Mouse (Mus musculus) CD4-positive, CD25-positive, alpha-beta regulatory T cell, adult 9 weeks (primary cell): Measurements from ENCODE around the gene Rufy3. TPM values are rescaled to one million over a fixed set of nuclear protein-coding genes. Genes with fewer than 3 reads are reported as not detected.

Source experiments
- polyA plus RNA-seq: library from polyadenylated mRNA; unstranded; fragments of 100-300 nt; shearing (Covaris generic); gene quantifications from one replicate; pipeline ENCODE4 v1.2.1, GENCODE M21; 2017

Gene Rufy3
- polyA plus RNA-seq = 0.93 TPM

GRCm38 (mm10) chr5:88564501-88565147, at the start of gene Rufy3:
Gene Rufy3, plus strand, starts transcription at chr5:88565040.

GRCm38 (mm10) chr5:88527657-88528056, 37.2 kb upstream of the Rufy3 start, which contains the start of gene Jchain:
Gene Jchain, minus strand, starts transcription at chr5:88527891.

GRCm38 (mm10) chr5:88554086-88554886, 10.6 kb upstream of the Rufy3 start, which contains the start of gene Utp3:
Gene Utp3, plus strand, starts transcription at chr5:88554462.

GRCm38 (mm10) chr5:88675443-88676387, 110.9 kb downstream of the Rufy3 start, which contains the start of gene Grsf1:
Gene Grsf1, minus strand, starts transcription at chr5:88676171.

Other genes starting within 250 kb of the Rufy3 start
- gene Prol1, start 247.7 kb upstream of the Rufy3 start, polyA plus RNA-seq = not detected
- gene Amtn, start 188.9 kb upstream of the Rufy3 start, polyA plus RNA-seq = not detected
- not detected for gene Ambn, start 109.0 kb upstream of the Rufy3 start, polyA plus RNA-seq
- gene Enam, start 77.1 kb upstream of the Rufy3 start, polyA plus RNA-seq = not detected
- gene Jchain, start 37.1 kb upstream of the Rufy3 start, polyA plus RNA-seq = 2.7 TPM
- 116 TPM for gene Utp3, start 10.6 kb upstream of the Rufy3 start, polyA plus RNA-seq
- gene Grsf1, start 111.1 kb downstream of the Rufy3 start, polyA plus RNA-seq = 3.1 TPM
- gene Mob1b, start 155.8 kb downstream of the Rufy3 start, polyA plus RNA-seq = 7.5 TPM
- 71.1 TPM for gene Dck, start 200.0 kb downstream of the Rufy3 start, polyA plus RNA-seq